Mouse (Mus musculus) liver, embryonic 18 days (tissue): ENCODE measurements around the gene Ahsa2. TPM values are rescaled to one million over a fixed set of nuclear protein-coding genes. Genes with fewer than 3 reads are reported as not detected.

Source experiments
- polyA plus RNA-seq: library from polyadenylated mRNA; depleted of rRNA; stranded (reverse); fragments of >200 nt; gene quantifications from 2 replicates; pipeline ENCODE4 v1.2.3, GENCODE M21; 2012; rRNA removed

Gene Ahsa2
- 18.4 and 20.3 TPM in 2 replicates for polyA plus RNA-seq

DNA sequence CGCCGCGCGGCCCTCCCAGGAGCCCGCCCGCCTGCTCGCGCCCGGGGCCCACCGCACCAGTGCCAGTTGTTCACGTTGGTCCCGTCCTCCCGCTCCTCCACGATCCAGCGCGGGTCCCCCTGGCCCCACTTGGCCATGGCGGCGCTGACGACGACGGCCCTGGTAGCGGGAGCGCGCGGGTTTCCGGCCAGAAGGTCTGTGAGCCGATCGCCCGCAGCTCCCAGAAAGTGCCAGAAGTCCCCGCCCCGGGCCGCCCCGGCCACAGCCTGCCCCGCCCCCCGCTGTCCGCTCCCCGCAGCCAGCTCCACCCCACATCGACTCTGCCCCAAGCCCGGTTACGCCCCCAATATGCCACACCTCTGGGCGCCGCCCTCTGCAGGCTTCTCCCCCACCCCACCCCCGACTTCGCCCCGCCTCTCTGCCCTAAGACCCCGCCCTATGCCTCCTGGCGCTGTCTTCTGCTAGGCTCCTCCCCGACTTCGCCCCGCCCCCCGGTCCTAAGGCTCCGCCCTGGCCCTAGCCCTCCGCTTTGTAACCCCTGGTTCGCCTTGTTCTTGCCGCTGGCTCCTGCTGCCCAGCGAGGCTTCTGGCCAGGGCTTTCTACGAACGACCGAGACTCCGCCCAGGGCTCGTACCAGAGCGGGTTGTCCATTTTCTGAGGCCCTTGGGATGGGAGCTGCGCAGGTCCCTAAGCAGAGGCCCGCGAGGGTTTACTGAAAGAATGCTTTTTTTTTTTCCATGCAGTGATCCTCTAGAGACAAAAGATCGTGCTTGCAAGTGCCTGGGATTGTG is at the start of gene Ahsa2:
Gene Ahsa2, minus strand, starts transcription at position 313 of the 792 bp plus-strand sequence.

DNA sequence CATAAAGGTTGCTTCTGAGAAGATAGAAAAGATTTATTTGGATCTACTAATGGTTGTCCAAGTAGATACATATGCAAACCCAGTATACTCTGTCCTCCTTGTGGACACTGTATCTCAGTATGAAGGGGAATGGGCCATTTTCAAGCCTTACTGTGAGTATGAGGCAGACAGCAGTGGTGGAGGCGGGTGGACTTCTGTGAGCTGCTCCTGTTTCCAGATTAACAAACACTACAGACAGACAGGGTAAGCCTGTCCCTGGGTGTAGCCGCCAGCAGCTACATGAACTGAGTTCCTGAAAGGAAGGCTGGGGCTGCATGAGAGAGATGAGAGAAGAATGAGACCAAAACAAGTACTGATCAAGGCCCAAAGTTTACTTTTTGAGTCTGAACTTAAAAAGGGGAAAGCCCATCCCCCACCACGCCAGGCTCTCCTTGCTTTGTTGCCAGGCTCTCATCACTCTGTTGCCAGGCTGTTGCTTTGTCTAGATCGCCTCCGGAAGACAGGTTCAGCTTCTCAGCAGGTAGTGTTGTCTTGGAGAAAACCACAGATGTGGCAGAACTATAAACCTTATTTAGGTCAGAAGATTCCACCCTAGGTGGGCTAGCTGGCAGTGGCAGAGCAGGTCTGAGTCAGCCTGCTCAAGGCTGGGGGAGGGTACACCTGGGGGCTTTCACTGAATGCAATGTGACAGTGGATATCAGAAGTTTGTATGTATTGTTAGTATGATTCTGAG is 22.8 kb upstream of the Ahsa2 start, which contains the start of gene 1700093K21Rik:
Gene 1700093K21Rik, minus strand, starts transcription at position 683 of the 733 bp plus-strand sequence.

Other genes starting within 250 kb of the Ahsa2 start
- 16.0 and 17.2 TPM in 2 replicates for gene Xpo1, start 242.0 kb downstream of the Ahsa2 start, polyA plus RNA-seq
- 7.3 and 7.4 TPM in 2 replicates for gene Usp34, start 191.1 kb downstream of the Ahsa2 start, polyA plus RNA-seq
- 0.03 TPM in 1 of 2 replicates, not detected in the other for gene 1700093K21Rik, start 23.1 kb upstream of the Ahsa2 start, polyA plus RNA-seq
- gene 0610010F05Rik, start 135.6 kb upstream of the Ahsa2 start, polyA plus RNA-seq = 2.6 and 2.8 TPM in 2 replicates
- gene Pus10, start 167.6 kb upstream of the Ahsa2 start, polyA plus RNA-seq = 6.0 TPM in 2 replicates
- 7.4 and 8.1 TPM in 2 replicates for gene Pex13, start 167.9 kb upstream of the Ahsa2 start, polyA plus RNA-seq